Mouse (Mus musculus) cerebellum, adult 2 months (tissue): ENCODE data around the gene Klhdc3. TPM values are rescaled to one million over a fixed set of nuclear protein-coding genes. Genes with fewer than 3 reads are reported as not detected.

Experiments used
- DNase-seq, 2 experiments: peaks; one replicate each; pipeline ENCODE4 v3.0.0; 2021
- H3K27ac ChIP-seq: fragments of 200-500 bp; 2 replicates; pipeline ENCODE4 v1.5.1; 2012; ENCODE audit warnings: low read length, control low read depth, inconsistent platforms; ENCODE audit not compliant: insufficient read depth
- H3K27me3 ChIP-seq: fragments of 200-500 bp; 2 replicates; pipeline ENCODE4 v1.6.1; 2012; ENCODE audit warnings: inconsistent platforms, mild to moderate bottlenecking, low read length, moderate library complexity; ENCODE audit not compliant: control insufficient read depth, insufficient read depth
- H3K4me1 ChIP-seq: fragments of 200-500 bp; 2 replicates; pipeline ENCODE4 v1.6.1; 2011; ENCODE audit warnings: low read length; ENCODE audit not compliant: control insufficient read depth, insufficient read depth
- H3K4me3 ChIP-seq: fragments of 200-500 bp; replicated peaks from 2 replicates; pipeline ENCODE3; 2011; ENCODE audit warnings: mild to moderate bottlenecking, low read depth, low read length, control low read depth; ENCODE audit not compliant: insufficient read depth
- CTCF ChIP-seq: fragments of 200-500 bp; IDR thresholded peaks from 2 replicates; pipeline ENCODE4 v1.5.1; 2011; ENCODE audit warnings: low read depth, mild to moderate bottlenecking, control low read depth, low read length, moderate library complexity, borderline replicate concordance; ENCODE audit not compliant: insufficient read depth
- POLR2A ChIP-seq: fragments of 200-500 bp; IDR thresholded peaks from 2 replicates; pipeline ENCODE4 v1.6.1; 2011; ENCODE audit warnings: low read length, control low read depth, borderline replicate concordance; ENCODE audit not compliant: insufficient read depth
- WGBS: fragments of 180-500 bp; shearing (Covaris S2); methylation state at CpG from one replicate; pipeline ENCODE4 v1.1.7; 2018; 5-methylcytosine and 5-hydroxymethylcytosine counted together
- polyA plus RNA-seq: library from polyadenylated mRNA; depleted of rRNA; stranded (reverse); fragments of >200 nt; gene quantifications from 2 replicates; pipeline ENCODE4 v1.2.3, GENCODE M21; 2012

Gene Klhdc3
- polyA plus RNA-seq, 1 experiment, result 237 TPM

DNA sequence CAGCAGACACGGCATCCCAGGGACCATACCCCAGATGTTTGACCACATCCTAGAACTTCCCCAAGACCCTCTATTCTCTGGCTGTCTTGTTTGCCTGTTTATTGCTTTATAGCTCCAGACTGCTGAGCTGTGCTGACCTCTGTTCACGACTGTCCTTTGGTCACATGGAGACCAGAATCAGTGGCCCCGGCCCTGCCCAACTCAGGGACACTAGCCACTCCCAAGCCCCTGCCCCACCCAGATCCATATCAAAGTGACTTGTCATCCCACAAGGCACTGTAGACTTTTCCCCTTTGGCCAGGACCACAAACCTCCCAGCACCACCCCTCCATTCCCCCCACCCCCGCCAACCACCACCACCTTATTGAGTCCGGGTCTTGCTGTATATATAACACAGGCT lies 18.5 kb upstream of the Klhdc3 start:
- DNase-seq, result no peak
- Histone ChIP-seq H3K27me3 (no peaks in the 10 kb centered on the region), H3K4me3 (no peak overlapping the region), H3K4me1 (peaks cover 40% of the 10 kb centered on the region), H3K27ac (no peak overlapping the region)
- TF ChIP-seq POLR2A (no peak), CTCF (no peak)
- WGBS, result 91% methylated on average over 5 of the region's 5 CpGs

DNA sequence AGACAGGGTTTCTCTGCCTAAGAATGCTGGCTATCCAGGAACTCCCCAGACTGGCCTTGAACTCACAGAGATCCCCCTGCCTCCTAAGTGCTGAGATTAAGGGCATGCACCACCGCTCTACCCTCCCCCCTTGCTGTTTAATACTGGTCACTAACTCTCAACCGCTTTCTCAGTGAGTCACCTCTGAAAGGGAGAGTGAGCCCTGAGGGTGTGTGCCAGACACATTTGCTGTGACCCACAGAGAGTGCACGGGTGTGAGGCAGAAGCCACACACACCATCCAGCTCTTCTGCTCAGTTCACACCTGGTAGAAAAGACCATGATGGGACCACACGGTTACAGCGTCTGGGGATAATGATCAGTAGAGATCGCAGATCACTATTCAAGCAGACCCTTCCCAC lies 17.8 kb upstream of the Klhdc3 start:
- TF ChIP-seq CTCF (no peak), POLR2A (no peak)
- Histone ChIP-seq H3K4me1 (peaks cover 36% of the 10 kb centered on the region), H3K4me3 (no peak overlapping the region), H3K27me3 (no peaks in the 10 kb centered on the region), H3K27ac (no peak overlapping the region)
- WGBS, result 79% methylated on average over 6 of the region's 6 CpGs
- DNase-seq, result no peak

GRCm38 (mm10) chr17:46694517-46695063 lies 13.9 kb upstream of the Klhdc3 start:
- 84% methylated on average over 1 of the region's 1 CpGs for WGBS
- no peak for DNase-seq
- H3K27me3 ChIP-seq, result no peaks in the 10 kb centered on the region
- H3K4me1 ChIP-seq, result peaks cover 2% of the 10 kb centered on the region; the same call in 1 of the 2 replicates
- no peak overlapping the region for H3K27ac ChIP-seq
- no peak for TF ChIP-seq POLR2A
- TF ChIP-seq CTCF, result no peak
- no peak overlapping the region for H3K4me3 ChIP-seq

DNA sequence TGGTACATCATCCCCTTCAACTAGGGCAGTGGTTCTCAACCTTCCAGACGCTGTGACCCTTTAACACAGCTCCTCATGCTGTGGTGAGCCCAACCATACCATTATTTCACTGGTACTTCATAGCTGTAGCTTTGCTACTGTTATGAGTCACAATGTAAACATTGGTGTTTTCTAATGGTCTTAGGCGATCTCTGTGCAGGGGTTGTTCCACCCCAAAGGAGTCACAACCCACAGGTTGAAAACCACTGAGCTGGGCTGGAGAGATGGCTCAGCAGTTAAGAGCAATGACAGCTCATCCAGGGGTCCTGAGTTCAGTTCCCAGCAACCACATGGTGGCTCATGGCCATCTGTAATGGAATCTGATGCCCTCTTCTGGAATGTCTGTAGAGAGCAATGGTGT lies 10.7 kb upstream of the Klhdc3 start:
- 97% methylated on average over 2 of the region's 2 CpGs for WGBS
- Histone ChIP-seq H3K4me1 (no peaks in the 10 kb centered on the region), H3K27me3 (no peaks in the 10 kb centered on the region), H3K27ac (no peak overlapping the region), H3K4me3 (no peak overlapping the region)
- TF ChIP-seq CTCF (no peak), POLR2A (no peak)
- no peak for DNase-seq

GRCm38 (mm10) chr17:46690665-46691064 lies 10.0 kb upstream of the Klhdc3 start:
- H3K27me3 ChIP-seq, result no peaks in the 10 kb centered on the region
- no peak for TF ChIP-seq CTCF
- H3K27ac ChIP-seq, result no peak overlapping the region
- no peaks in the 10 kb centered on the region for H3K4me1 ChIP-seq
- no peak for DNase-seq
- WGBS, result 90% methylated on average over 12 of the region's 12 CpGs
- H3K4me3 ChIP-seq, result no peak overlapping the region

GRCm38 (mm10) chr17:46685913-46686312 lies 5.2 kb upstream of the Klhdc3 start:
- Histone ChIP-seq H3K4me1 (0 out of 2 replicates have a peak, but pooled peaks cover 3% of the 10 kb centered on the region), H3K4me3 (no peak overlapping the region), H3K27me3 (no peaks in the 10 kb centered on the region), H3K27ac (no peak overlapping the region)
- no peak for DNase-seq
- TF ChIP-seq POLR2A, result no peak
- 89% methylated on average over 6 of the region's 6 CpGs for WGBS

DNA sequence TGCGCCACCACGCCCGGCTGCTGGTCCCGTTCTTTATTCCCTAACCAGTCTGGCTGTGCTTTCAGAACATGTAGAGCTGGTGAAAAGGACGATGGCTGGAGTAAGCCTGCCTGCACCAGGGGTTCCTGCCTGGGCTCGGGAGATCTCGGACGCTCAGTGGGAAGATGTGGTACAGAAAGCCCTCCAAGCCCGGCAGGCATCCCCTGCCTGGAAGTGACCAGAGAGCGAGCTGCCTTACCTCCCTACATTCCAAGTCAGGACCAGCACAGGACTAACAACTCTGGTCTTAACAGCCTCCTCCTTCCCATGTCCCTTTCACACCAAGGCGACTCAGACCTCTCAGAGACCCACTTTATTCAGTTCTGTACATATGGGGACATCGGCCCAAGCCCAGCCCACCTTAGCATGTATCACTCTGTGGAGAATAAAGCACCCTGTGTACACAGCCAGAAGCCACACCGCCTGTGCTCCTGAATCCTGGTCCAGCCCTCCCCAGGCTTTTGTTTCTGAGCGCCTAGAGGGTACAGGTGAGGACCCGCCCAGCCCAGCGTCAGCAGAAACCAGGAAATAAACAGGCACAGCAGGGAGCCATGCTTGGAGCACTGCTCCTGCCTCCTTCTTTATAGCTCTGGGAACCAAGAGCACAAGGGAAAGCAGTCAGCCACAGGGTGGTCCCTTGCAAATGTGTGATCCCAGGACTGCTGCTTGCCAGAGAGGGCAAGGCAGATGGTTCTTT lies 2.1 kb upstream of the Klhdc3 start:
- TF ChIP-seq POLR2A (no peak), CTCF (no peak)
- Histone ChIP-seq H3K4me3 (no peak overlapping the region), H3K4me1 (peaks cover 15% of the 10 kb centered on the region), H3K27ac (no peak overlapping the region), H3K27me3 (no peaks in the 10 kb centered on the region)
- DNase-seq, result no peak
- WGBS, result 74% methylated on average over 16 of the region's 16 CpGs

- Histone ChIP-seq H3K4me3 (peak overlapping the region; percentile 70), H3K4me1 (peaks cover 15% of the 10 kb centered on the region), H3K27me3 (no peaks in the 10 kb centered on the region), H3K27ac (peak overlapping the region; percentile 21; the same call in 1 of the 2 replicates)
- TF ChIP-seq POLR2A (no peak), CTCF (no peak)
- 19% methylated on average over 12 of the region's 12 CpGs for WGBS
- DNase-seq, result peak in 1 of 2 experiments; percentile 47
Measured at GRCm38 (mm10) chr17:46681466-46682118, 878 bp upstream of the Klhdc3 start.
